34 mouse cellular contexts compared by ENCODE assay signal in genomic region chr16:88511348-88511747, GRCm38 (mm10). TPM values are rescaled to one million over a fixed set of nuclear protein-coding genes. Genes with fewer than 3 reads are reported as not detected.
DNase-seq lines count a peak whose midpoint lies in the region; ATAC-seq and TF ChIP-seq lines count a peak whose summit lies in the region.
"Had no signal": no experiment of that assay in that cellular context is flagged by ENCODE, and none has a peak within 500 bp of the region (broad histone marks: within the 10 kb centered on the region; RNA-seq: fewer than 3 reads in every experiment).

No protein-coding gene starts in this region.

- no peak for TF ChIP-seq CTCF in Patski (IDR thresholded peaks at IDR 0.05)

- H3K4me2 ChIP-seq in kidney, embryonic 16.5 days (replicated peaks; ENCODE audit: low read depth, low read length), result no peak overlapping the region
- no peak overlapping the region for H3K4me2 ChIP-seq in lung, embryonic 16.5 days (ENCODE audit: low read depth, low read length)
- H3K4me2 ChIP-seq in forebrain, embryonic 11.5 days (ENCODE audit: low read depth, low read length, severe bottlenecking), result no peak overlapping the region
- H3K4me2 ChIP-seq: embryonic facial prominence, embryonic 13.5 days; heart, embryonic 11.5 days; hindbrain, embryonic 12.5 days; hindbrain, embryonic 15.5 days had no signal

- POLR2A ChIA-PET in Patski (lab: Charles Lee), result no interaction called here

- no peaks in the 10 kb centered on the region for H3K27me3 ChIP-seq in kidney, embryonic 16.5 days (ENCODE audit: insufficient read depth, low read length)
- no peaks in the 10 kb centered on the region for H3K27me3 ChIP-seq in lung, embryonic 16.5 days (ENCODE audit: control insufficient read depth, insufficient read depth, low read depth, low read length)
- H3K27me3 ChIP-seq in Patski, result no peaks in the 10 kb centered on the region
- H3K27me3 ChIP-seq in forebrain, embryonic 11.5 days (ENCODE audit: control insufficient read depth, insufficient read depth, low read length), result no peaks in the 10 kb centered on the region
- H3K27me3 ChIP-seq: CH12.LX; embryonic facial prominence, embryonic 13.5 days; hindbrain, embryonic 12.5 days; hindbrain, embryonic 15.5 days had no signal

- CTCF ChIA-PET in Patski (lab: Charles Lee), result interaction anchor here (0.9 kb wide), 1 partner anchor 31 kb away, joined by 3 read pairs; no protein-coding TSS in a partner anchor

- in situ Hi-C loops in Patski (cut with MboI; ENCODE audit: low pct_unique_long_range_greater_than_20kb), result no loop called here

- no peak for DNase-seq in kidney, postnatal 4 days
- no peak for DNase-seq in lung, postnatal 10 days
- peak; percentile 9 for DNase-seq in Patski (ENCODE audit: low read depth, low spot score)
- DNase-seq in thymus, postnatal 36 days, result no peak
- DNase-seq in forebrain, embryonic 11.5 days (ENCODE audit: low spot score), result no peak
- DNase-seq: adrenal gland, adult 8-10 months; adrenal gland, postnatal 25 days; B cell, adult 2 months; cerebellum, adult 11-12 months; cerebellum, adult 8-10 months; cerebellum, postnatal 10 days; cerebellum, postnatal 36 days; embryo, embryonic 11 days; forebrain, postnatal 0 days; gastrocnemius, adult 2 months; gastrocnemius, postnatal 14 days; heart, adult 11 months had no signal

- ATAC-seq in kidney, embryonic 16.5 days (ENCODE audit: low FRiP score, low TSS enrichment), result peak; percentile 61; the same call in 1 of the 2 replicates
- peak; percentile 62 for ATAC-seq in lung, embryonic 16.5 days (ENCODE audit: low read depth)
- peak; percentile 95 for ATAC-seq in Patski
- no peak for ATAC-seq in forebrain, embryonic 11.5 days (replicated peaks; ENCODE audit: low FRiP score)
- ATAC-seq: activated CD4-positive, CD25-positive, alpha-beta regulatory T cell, adult 4 months; forebrain, embryonic 14.5 days; forebrain, postnatal 0 days had no signal

- H3K4me1 ChIP-seq in kidney, embryonic 16.5 days (ENCODE audit: insufficient read depth, low read length), result no peaks in the 10 kb centered on the region
- H3K4me1 ChIP-seq in lung, embryonic 16.5 days (replicated peaks; ENCODE audit: control insufficient read depth, insufficient read depth, low read length), result no peaks in the 10 kb centered on the region
- H3K4me1 ChIP-seq in forebrain, embryonic 11.5 days (replicated peaks; ENCODE audit: control insufficient read depth, insufficient read depth, low read length), result no peaks in the 10 kb centered on the region
- H3K4me1 ChIP-seq: embryonic facial prominence, embryonic 13.5 days; forebrain, embryonic 10.5 days; hindbrain, embryonic 12.5 days; hindbrain, embryonic 15.5 days had no signal

- H3K27ac ChIP-seq in kidney, embryonic 16.5 days (ENCODE audit: low read length), result no peak overlapping the region
- 0 out of 2 replicates have a peak overlapping the region, but pooled peaks have one; percentile 27 for H3K27ac ChIP-seq in lung, embryonic 16.5 days (ENCODE audit: low read length)
- no peak overlapping the region for H3K27ac ChIP-seq in forebrain, embryonic 11.5 days (ENCODE audit: low read depth, low read length)
- H3K27ac ChIP-seq: embryonic facial prominence, embryonic 10.5 days; embryonic facial prominence, embryonic 13.5 days; forebrain, embryonic 10.5 days; gastrocnemius, adult 2 months; hindbrain, embryonic 12.5 days; hindbrain, embryonic 15.5 days had no signal

- H3K4me3 ChIP-seq in kidney, embryonic 16.5 days (ENCODE audit: low read length), result no peak overlapping the region
- H3K4me3 ChIP-seq in lung, embryonic 16.5 days (ENCODE audit: low read length), result no peak overlapping the region
- no peak overlapping the region for H3K4me3 ChIP-seq in forebrain, embryonic 11.5 days (ENCODE audit: low read depth, low read length)
- H3K4me3 ChIP-seq: embryonic facial prominence, embryonic 10.5 days; embryonic facial prominence, embryonic 13.5 days; forebrain, embryonic 10.5 days; gastrocnemius, adult 2 months; hindbrain, embryonic 12.5 days; hindbrain, embryonic 15.5 days had no signal

- H3K9me3 ChIP-seq in kidney, embryonic 16.5 days (ENCODE audit: low read length), result no peaks in the 10 kb centered on the region
- H3K9me3 ChIP-seq in lung, embryonic 16.5 days (ENCODE audit: control insufficient read depth, low read length), result no peaks in the 10 kb centered on the region
- H3K9me3 ChIP-seq in forebrain, embryonic 11.5 days (ENCODE audit: control insufficient read depth, low read length), result no peaks in the 10 kb centered on the region
- H3K9me3 ChIP-seq: embryonic facial prominence, embryonic 10.5 days; embryonic facial prominence, embryonic 13.5 days; forebrain, embryonic 10.5 days; hindbrain, embryonic 12.5 days; hindbrain, embryonic 15.5 days had no signal

- no peaks in the 10 kb centered on the region for H3K36me3 ChIP-seq in kidney, embryonic 16.5 days (ENCODE audit: insufficient read depth, low read length)
- H3K36me3 ChIP-seq in lung, embryonic 16.5 days (ENCODE audit: control insufficient read depth, insufficient read depth, low read length), result no peaks in the 10 kb centered on the region
- H3K36me3 ChIP-seq in forebrain, embryonic 11.5 days (ENCODE audit: control insufficient read depth, insufficient read depth, low read length), result no peaks in the 10 kb centered on the region
- H3K36me3 ChIP-seq: embryonic facial prominence, embryonic 10.5 days; embryonic facial prominence, embryonic 13.5 days; forebrain, embryonic 10.5 days; G1E; hindbrain, embryonic 12.5 days; hindbrain, embryonic 15.5 days had no signal

- no peak overlapping the region for H3K9ac ChIP-seq in kidney, embryonic 16.5 days (replicated peaks; ENCODE audit: low read length)
- H3K9ac ChIP-seq in lung, embryonic 16.5 days (ENCODE audit: low read length), result no peak overlapping the region
- H3K9ac ChIP-seq in forebrain, embryonic 11.5 days (ENCODE audit: low read length), result no peak overlapping the region
- H3K9ac ChIP-seq: embryonic facial prominence, embryonic 13.5 days; forebrain, postnatal 0 days; hindbrain, embryonic 12.5 days; hindbrain, embryonic 15.5 days had no signal

RNA-seq across cellular contexts. Expression of gene Cldn17, which starts 4.6 kb away (rescaled TPM):
- not detected in 2 replicates for polyA plus RNA-seq in kidney, embryonic 16.5 days (2015; fragmentation: Nextera tagmentation; extraction: Ambion mirVana)
- polyA plus RNA-seq in lung, embryonic 16.5 days (2015; fragmentation: Nextera tagmentation; extraction: Ambion mirVana), result not detected in 2 replicates
- not detected for polyA plus RNA-seq in Patski (2021)
- polyA plus RNA-seq in forebrain, embryonic 11.5 days (2014; fragmentation: Nextera tagmentation; extraction: Ambion mirVana), result not detected in 2 replicates
- polyA plus RNA-seq: activated CD4-positive, CD25-positive, alpha-beta regulatory T cell, adult 4 months; brain, embryonic 14.5 days; cortical plate, adult 2 months; embryonic facial prominence, embryonic 10.5 days; embryonic facial prominence, embryonic 13.5 days; forebrain, embryonic 10.5 days; forebrain, embryonic 14.5 days; forebrain, postnatal 0 days; frontal cortex, adult 2 months; G1E; heart, embryonic 11.5 days; heart, embryonic 14.5 days; heart, postnatal 0 days; hindbrain, embryonic 12.5 days; hindbrain, embryonic 15.5 days had no signal

RNA-seq across cellular contexts. Expression of gene Cldn8, which starts 51.6 kb away (rescaled TPM):
- polyA plus RNA-seq in kidney, embryonic 16.5 days (2015; fragmentation: Nextera tagmentation; extraction: Ambion mirVana), result 140 and 143 TPM in 2 replicates
- polyA plus RNA-seq in lung, embryonic 16.5 days (2015; fragmentation: Nextera tagmentation; extraction: Ambion mirVana), result 3.3 and 4.0 TPM in 2 replicates
- polyA plus RNA-seq in Patski (2021), result 0.08 TPM
- polyA plus RNA-seq in forebrain, embryonic 11.5 days (2014; fragmentation: Nextera tagmentation; extraction: Ambion mirVana), result 1.3 and 1.5 TPM in 2 replicates
- polyA plus RNA-seq: activated CD4-positive, CD25-positive, alpha-beta regulatory T cell, adult 4 months; cortical plate, adult 2 months; forebrain, embryonic 14.5 days; forebrain, postnatal 0 days; frontal cortex, adult 2 months; G1E; heart, embryonic 11.5 days; heart, postnatal 0 days; hindbrain, embryonic 15.5 days had no signal

Comparison
In these comparisons a context has a peak if more than half of its experiments do, and no peak if none do; other contexts are left out.
1. RNA of gene Cldn8, which starts 51.6 kb away (polyA plus RNA-seq): 140 to 143 TPM in kidney, embryonic 16.5 days; 3.3 to 4.0 TPM in lung, embryonic 16.5 days, 1.3 to 1.5 TPM in forebrain, embryonic 11.5 days and 0.08 TPM in Patski (single experiment); every median in the first group is over 10 times any median in the second.